Mouse (Mus musculus) small intestine, adult 2 months (tissue): ENCODE data around the gene 6430628N08Rik. TPM values are rescaled to one million over a fixed set of nuclear protein-coding genes. Genes with fewer than 3 reads are reported as not detected.

Source experiments
- H3K27ac ChIP-seq: fragments of 200-500 bp; 2 replicates; pipeline ENCODE4 v1.5.1; 2012; ENCODE audit warnings: low read depth, low read length, control low read depth, inconsistent platforms; ENCODE audit not compliant: insufficient read depth
- H3K27me3 ChIP-seq: fragments of 200-500 bp; 2 replicates; pipeline ENCODE4 v1.6.1; 2012; ENCODE audit warnings: mild to moderate bottlenecking, moderate library complexity, low read length, inconsistent platforms; ENCODE audit not compliant: control insufficient read depth, insufficient read depth
- H3K36me3 ChIP-seq: fragments of 200-500 bp; 2 replicates; pipeline ENCODE4 v1.6.1; 2012; ENCODE audit warnings: mild to moderate bottlenecking, low read length, control low read depth, inconsistent platforms; ENCODE audit not compliant: control insufficient read depth, insufficient read depth
- H3K4me1 ChIP-seq: fragments of 200-500 bp; 2 replicates; pipeline ENCODE4 v1.6.1; 2012; ENCODE audit warnings: low read length, inconsistent platforms, mixed read lengths; ENCODE audit not compliant: control insufficient read depth, insufficient read depth, insufficient read length
- H3K4me3 ChIP-seq: fragments of 200-500 bp; 2 replicates; pipeline ENCODE4 v1.5.1; 2012; ENCODE audit warnings: low read depth, mild to moderate bottlenecking, control low read depth, inconsistent platforms, low read length, moderate library complexity
- CTCF ChIP-seq: fragments of 200-500 bp; IDR thresholded peaks from 2 replicates; pipeline ENCODE4 v1.5.1; 2012; ENCODE audit warnings: low read depth, mild to moderate bottlenecking, control low read depth, inconsistent platforms, low read length, moderate library complexity, mixed read lengths; ENCODE audit not compliant: insufficient replicate concordance, insufficient read length; ENCODE audit errors: extremely low read depth
- POLR2A ChIP-seq: fragments of 200-500 bp; IDR thresholded peaks from 2 replicates; pipeline ENCODE4 v1.6.1; 2012; ENCODE audit warnings: low read depth, mild to moderate bottlenecking, control low read depth, inconsistent platforms, low read length, moderate library complexity
- WGBS: fragments of 180-500 bp; shearing (Covaris S2); methylation state at CpG from one replicate; pipeline ENCODE4 v1.1.7; 2018; 5-methylcytosine and 5-hydroxymethylcytosine counted together
- polyA plus RNA-seq: library from polyadenylated mRNA; depleted of rRNA; stranded (reverse); fragments of >200 nt; gene quantifications from 2 replicates; pipeline ENCODE4 v1.2.3, GENCODE M21; 2012

The 6430628N08Rik gene
- polyA plus RNA-seq, 1 experiment = not detected

- Histone ChIP-seq H3K36me3 (peaks cover 26% of the 10 kb centered on the region), H3K27ac (no peak overlapping the region)
Observed at GRCm38 (mm10) chr4:115850631-115851030, 39.8 kb upstream of the 6430628N08Rik start.

GRCm38 (mm10) chr4:115851569-115851968 is 38.9 kb upstream of the 6430628N08Rik start:
- Histone ChIP-seq H3K4me1 (peaks cover 3% of the 10 kb centered on the region; the same call in 1 of the 2 replicates), H3K36me3 (peaks cover 26% of the 10 kb centered on the region), H3K27me3 (no peaks in the 10 kb centered on the region), H3K27ac (no peak overlapping the region), H3K4me3 (no peak overlapping the region)
- TF ChIP-seq CTCF = no peak
- TF ChIP-seq POLR2A = no peak
- WGBS = 94% methylated on average over 6 of the region's 6 CpGs

More at GRCm38 (mm10) chr4:115850631-115851030, 39.8 kb upstream of the 6430628N08Rik start:
- TF ChIP-seq CTCF (no peak), POLR2A (no peak)
- Histone ChIP-seq H3K4me3 (no peak overlapping the region), H3K27me3 (no peaks in the 10 kb centered on the region), H3K4me1 (peaks cover 3% of the 10 kb centered on the region; the same call in 1 of the 2 replicates)
- 26% methylated on average over 2 of the region's 2 CpGs for WGBS

- Histone ChIP-seq H3K27me3 (no peaks in the 10 kb centered on the region), H3K27ac (no peak overlapping the region), H3K4me3 (no peak overlapping the region), H3K4me1 (no peaks in the 10 kb centered on the region; the same call in 1 of the 2 replicates), H3K36me3 (peaks cover 37% of the 10 kb centered on the region)
- 84% methylated on average over 6 of the region's 6 CpGs for WGBS
- TF ChIP-seq CTCF = no peak
- TF ChIP-seq POLR2A = no peak
Observed at GRCm38 (mm10) chr4:115855100-115855499, 35.4 kb upstream of the 6430628N08Rik start.

- H3K36me3 ChIP-seq = peaks cover 40% of the 10 kb centered on the region
- no peaks in the 10 kb centered on the region for H3K27me3 ChIP-seq
- TF ChIP-seq CTCF = no peak
- no peak overlapping the region for H3K4me3 ChIP-seq
- no peak overlapping the region for H3K27ac ChIP-seq
- 74% methylated on average over 4 of the region's 4 CpGs for WGBS
- no peaks in the 10 kb centered on the region for H3K4me1 ChIP-seq
Observed at GRCm38 (mm10) chr4:115855609-115856008, 34.9 kb upstream of the 6430628N08Rik start.

- TF ChIP-seq CTCF (no peak), POLR2A (no peak)
- Histone ChIP-seq H3K4me1 (no peaks in the 10 kb centered on the region), H3K27me3 (no peaks in the 10 kb centered on the region), H3K4me3 (no peak overlapping the region), H3K36me3 (peaks cover 39% of the 10 kb centered on the region), H3K27ac (no peak overlapping the region)
- 93% methylated on average over 4 of the region's 4 CpGs for WGBS
Observed at GRCm38 (mm10) chr4:115856282-115856681, 34.2 kb upstream of the 6430628N08Rik start.

GRCm38 (mm10) chr4:115857293-115857883 is 33.1 kb upstream of the 6430628N08Rik start:
- H3K4me1 ChIP-seq = no peaks in the 10 kb centered on the region
- TF ChIP-seq POLR2A (no peak), CTCF (no peak)
- no peak overlapping the region for H3K4me3 ChIP-seq
- no peaks in the 10 kb centered on the region for H3K27me3 ChIP-seq
- WGBS = 79% methylated on average over 9 of the region's 9 CpGs
- no peak overlapping the region for H3K27ac ChIP-seq
- peaks cover 45% of the 10 kb centered on the region for H3K36me3 ChIP-seq

- TF ChIP-seq CTCF = no peak
- TF ChIP-seq POLR2A = no peak
- Histone ChIP-seq H3K4me3 (no peak overlapping the region), H3K27me3 (no peaks in the 10 kb centered on the region), H3K27ac (no peak overlapping the region), H3K36me3 (peaks cover 57% of the 10 kb centered on the region), H3K4me1 (no peaks in the 10 kb centered on the region)
- 90% methylated on average over 7 of the region's 7 CpGs for WGBS
Observed at GRCm38 (mm10) chr4:115863352-115863751, 27.1 kb upstream of the 6430628N08Rik start.
